Mouse (Mus musculus) CD4-positive helper T cell, adult 2 months (primary cell): ENCODE data around the gene Ghitm.

Experiments
- DNase-seq: peaks from one replicate; pipeline ENCODE4 v3.0.0-alpha.2; 2012; ENCODE audit warnings: low read depth, missing footprints, low spot score

The Ghitm gene

GRCm38 (mm10) chr14:37102484-37102883 lies 32.6 kb downstream of the Ghitm start:
- DNase-seq: no peak

- no peak for DNase-seq
Measured at GRCm38 (mm10) chr14:37101531-37101930, 33.5 kb downstream of the Ghitm start.

GRCm38 (mm10) chr14:37097956-37098530 lies 37.0 kb downstream of the Ghitm start, which contains the start of gene Cdhr1:
Gene Cdhr1, minus strand, starts transcription at chr14:37098347.
- DNase-seq: no peak

GRCm38 (mm10) chr14:37095556-37095955 lies 39.5 kb downstream of the Ghitm start:
- no peak for DNase-seq

GRCm38 (mm10) chr14:37094436-37094835 lies 40.6 kb downstream of the Ghitm start:
- DNase-seq: no peak

GRCm38 (mm10) chr14:37083755-37084154 lies 51.3 kb downstream of the Ghitm start:
- DNase-seq: no peak

GRCm38 (mm10) chr14:37080724-37081123 lies 54.3 kb downstream of the Ghitm start:
- no peak for DNase-seq
